Mouse (Mus musculus) embryonic fibroblast, embryonic 13.5 days (primary cell): Measurements from ENCODE around the gene Vip.

Source experiments
- CTCF ChIP-seq: IDR thresholded peaks from 2 replicates; pipeline ENCODE4 v1.5.1; 2011; ENCODE audit warnings: mild to moderate bottlenecking, control low read depth, low read length, moderate library complexity, borderline replicate concordance; ENCODE audit not compliant: insufficient read depth
- POLR2A ChIP-seq: IDR thresholded peaks from 2 replicates; pipeline ENCODE4 v1.6.1; 2011; ENCODE audit warnings: low read depth, mild to moderate bottlenecking, control low read depth, low read length, moderate library complexity

GRCm38 (mm10) chr10:5615186-5616040 lies 23.6 kb upstream of the Vip start:
- no peak for TF ChIP-seq POLR2A
- TF ChIP-seq CTCF: no peak
